Mouse (Mus musculus): ENCODE measurements around the gene Rabgap1l.

The Rabgap1l gene

GRCm38 (mm10) chr1:160496906-160497577 is 296.0 kb downstream of the Rabgap1l start:
- TF ChIP-seq NANOG (IDR thresholded peaks at IDR 0.05; ENCODE audit: borderline replicate concordance, low read length) (no peak), POU5F1 (IDR thresholded peaks at IDR 0.05; ENCODE audit: borderline replicate concordance, low read length) (no peak), CTCF (conservative IDR thresholded peaks at IDR 0.05; ENCODE audit: low read length) (no peak)
- no peaks in the 10 kb centered on the region for H3K36me3 ChIP-seq (ENCODE audit: insufficient read depth, low read length)
- no peaks in the 10 kb centered on the region for H3K27me3 ChIP-seq (ENCODE audit: insufficient read depth, low read length)
- no peaks in the 10 kb centered on the region for H3K4me1 ChIP-seq (replicated peaks; ENCODE audit: low read depth, low read length)
- H3K9me3 ChIP-seq (ENCODE audit: low read length) = no peaks in the 10 kb centered on the region
- no peak overlapping the region for H3K4me3 ChIP-seq (replicated peaks; ENCODE audit: low read length)

GRCm38 (mm10) chr1:160485731-160486130 is 307.3 kb downstream of the Rabgap1l start:
- no peaks in the 10 kb centered on the region for H3K36me3 ChIP-seq (ENCODE audit: insufficient read depth, low read length)
- H3K9me3 ChIP-seq (ENCODE audit: low read length) = no peaks in the 10 kb centered on the region
- no peaks in the 10 kb centered on the region for H3K27me3 ChIP-seq (ENCODE audit: insufficient read depth, low read length)
- no peak overlapping the region for H3K4me3 ChIP-seq (replicated peaks; ENCODE audit: low read length)
- H3K4me1 ChIP-seq (replicated peaks; ENCODE audit: low read depth, low read length) = no peaks in the 10 kb centered on the region
- TF ChIP-seq POU5F1 (IDR thresholded peaks at IDR 0.05; ENCODE audit: borderline replicate concordance, low read length) (no peak), NANOG (IDR thresholded peaks at IDR 0.05; ENCODE audit: borderline replicate concordance, low read length) (no peak), CTCF (conservative IDR thresholded peaks at IDR 0.05; ENCODE audit: low read length) (no peak)

GRCm38 (mm10) chr1:160485028-160485427 is 308.0 kb downstream of the Rabgap1l start:
- Histone ChIP-seq H3K4me1 (replicated peaks; ENCODE audit: low read depth, low read length) (no peaks in the 10 kb centered on the region), H3K9me3 (ENCODE audit: low read length) (no peaks in the 10 kb centered on the region), H3K4me3 (replicated peaks; ENCODE audit: low read length) (no peak overlapping the region), H3K36me3 (ENCODE audit: insufficient read depth, low read length) (no peaks in the 10 kb centered on the region), H3K27me3 (ENCODE audit: insufficient read depth, low read length) (no peaks in the 10 kb centered on the region)
- TF ChIP-seq CTCF (conservative IDR thresholded peaks at IDR 0.05; ENCODE audit: low read length) = no peak
- no peak for TF ChIP-seq POU5F1 (IDR thresholded peaks at IDR 0.05; ENCODE audit: borderline replicate concordance, low read length)
- TF ChIP-seq NANOG (IDR thresholded peaks at IDR 0.05; ENCODE audit: borderline replicate concordance, low read length) = no peak

- no peaks in the 10 kb centered on the region for H3K36me3 ChIP-seq (ENCODE audit: insufficient read depth, low read length)
- H3K9me3 ChIP-seq (ENCODE audit: low read length) = no peaks in the 10 kb centered on the region
- no peaks in the 10 kb centered on the region for H3K27me3 ChIP-seq (ENCODE audit: insufficient read depth, low read length)
- no peak for TF ChIP-seq POU5F1 (IDR thresholded peaks at IDR 0.05; ENCODE audit: borderline replicate concordance, low read length)
- TF ChIP-seq NANOG (IDR thresholded peaks at IDR 0.05; ENCODE audit: borderline replicate concordance, low read length) = no peak
- TF ChIP-seq CTCF (conservative IDR thresholded peaks at IDR 0.05; ENCODE audit: low read length) = no peak
- no peak overlapping the region for H3K4me3 ChIP-seq (replicated peaks; ENCODE audit: low read length)
- no peaks in the 10 kb centered on the region for H3K4me1 ChIP-seq (replicated peaks; ENCODE audit: low read depth, low read length)
Observed at GRCm38 (mm10) chr1:160481643-160482042, 311.4 kb downstream of the Rabgap1l start.

- TF ChIP-seq CTCF (conservative IDR thresholded peaks at IDR 0.05; ENCODE audit: low read length) (no peak), NANOG (IDR thresholded peaks at IDR 0.05; ENCODE audit: borderline replicate concordance, low read length) (no peak), POU5F1 (IDR thresholded peaks at IDR 0.05; ENCODE audit: borderline replicate concordance, low read length) (no peak)
- H3K36me3 ChIP-seq (ENCODE audit: insufficient read depth, low read length) = no peaks in the 10 kb centered on the region
- no peaks in the 10 kb centered on the region for H3K9me3 ChIP-seq (ENCODE audit: low read length)
- no peaks in the 10 kb centered on the region for H3K4me1 ChIP-seq (replicated peaks; ENCODE audit: low read depth, low read length)
- H3K4me3 ChIP-seq (replicated peaks; ENCODE audit: low read length) = no peak overlapping the region
- H3K27me3 ChIP-seq (ENCODE audit: insufficient read depth, low read length) = no peaks in the 10 kb centered on the region
Observed at GRCm38 (mm10) chr1:160467443-160467842, 325.6 kb downstream of the Rabgap1l start.

GRCm38 (mm10) chr1:160465186-160465585 is 327.8 kb downstream of the Rabgap1l start:
- no peak for TF ChIP-seq NANOG (IDR thresholded peaks at IDR 0.05; ENCODE audit: borderline replicate concordance, low read length)
- TF ChIP-seq POU5F1 (IDR thresholded peaks at IDR 0.05; ENCODE audit: borderline replicate concordance, low read length) = no peak
- no peak for TF ChIP-seq CTCF (conservative IDR thresholded peaks at IDR 0.05; ENCODE audit: low read length)
- Histone ChIP-seq H3K4me3 (replicated peaks; ENCODE audit: low read length) (no peak overlapping the region), H3K27me3 (ENCODE audit: insufficient read depth, low read length) (no peaks in the 10 kb centered on the region), H3K9me3 (ENCODE audit: low read length) (no peaks in the 10 kb centered on the region), H3K36me3 (ENCODE audit: insufficient read depth, low read length) (no peaks in the 10 kb centered on the region), H3K4me1 (replicated peaks; ENCODE audit: low read depth, low read length) (no peaks in the 10 kb centered on the region)

- Histone ChIP-seq H3K27me3 (ENCODE audit: insufficient read depth, low read length) (no peaks in the 10 kb centered on the region), H3K4me1 (replicated peaks; ENCODE audit: low read depth, low read length) (no peaks in the 10 kb centered on the region), H3K4me3 (replicated peaks; ENCODE audit: low read length) (no peak overlapping the region), H3K9me3 (ENCODE audit: low read length) (no peaks in the 10 kb centered on the region), H3K36me3 (ENCODE audit: insufficient read depth, low read length) (no peaks in the 10 kb centered on the region)
- no peak for TF ChIP-seq POU5F1 (IDR thresholded peaks at IDR 0.05; ENCODE audit: borderline replicate concordance, low read length)
Observed at GRCm38 (mm10) chr1:160464148-160464547, 328.9 kb downstream of the Rabgap1l start.

GRCm38 (mm10) chr1:160460346-160460745 is 332.7 kb downstream of the Rabgap1l start:
- no peaks in the 10 kb centered on the region for H3K27me3 ChIP-seq (ENCODE audit: insufficient read depth, low read length)
- no peak overlapping the region for H3K4me3 ChIP-seq (replicated peaks; ENCODE audit: low read length)

GRCm38 (mm10) chr1:160451663-160452062 is 341.3 kb downstream of the Rabgap1l start:
- TF ChIP-seq POU5F1 (IDR thresholded peaks at IDR 0.05; ENCODE audit: borderline replicate concordance, low read length) (no peak), CTCF (conservative IDR thresholded peaks at IDR 0.05; ENCODE audit: low read length) (no peak), NANOG (IDR thresholded peaks at IDR 0.05; ENCODE audit: borderline replicate concordance, low read length) (no peak)
- no peaks in the 10 kb centered on the region for H3K36me3 ChIP-seq (ENCODE audit: insufficient read depth, low read length)
- no peaks in the 10 kb centered on the region for H3K4me1 ChIP-seq (replicated peaks; ENCODE audit: low read depth, low read length)
- H3K27me3 ChIP-seq (ENCODE audit: insufficient read depth, low read length) = no peaks in the 10 kb centered on the region
- no peak overlapping the region for H3K4me3 ChIP-seq (replicated peaks; ENCODE audit: low read length)
- no peaks in the 10 kb centered on the region for H3K9me3 ChIP-seq (ENCODE audit: low read length)

More at GRCm38 (mm10) chr1:160460346-160460745, 332.7 kb downstream of the Rabgap1l start:
- no peaks in the 10 kb centered on the region for H3K36me3 ChIP-seq (ENCODE audit: insufficient read depth, low read length)
- H3K4me1 ChIP-seq (replicated peaks; ENCODE audit: low read depth, low read length) = no peaks in the 10 kb centered on the region
- TF ChIP-seq POU5F1 (IDR thresholded peaks at IDR 0.05; ENCODE audit: borderline replicate concordance, low read length) = no peak
- no peak for TF ChIP-seq CTCF (conservative IDR thresholded peaks at IDR 0.05; ENCODE audit: low read length)
- TF ChIP-seq NANOG (IDR thresholded peaks at IDR 0.05; ENCODE audit: borderline replicate concordance, low read length) = no peak
- no peaks in the 10 kb centered on the region for H3K9me3 ChIP-seq (ENCODE audit: low read length)

All from E14TG2a.4 (cell line).